In the genomic region with DNA sequence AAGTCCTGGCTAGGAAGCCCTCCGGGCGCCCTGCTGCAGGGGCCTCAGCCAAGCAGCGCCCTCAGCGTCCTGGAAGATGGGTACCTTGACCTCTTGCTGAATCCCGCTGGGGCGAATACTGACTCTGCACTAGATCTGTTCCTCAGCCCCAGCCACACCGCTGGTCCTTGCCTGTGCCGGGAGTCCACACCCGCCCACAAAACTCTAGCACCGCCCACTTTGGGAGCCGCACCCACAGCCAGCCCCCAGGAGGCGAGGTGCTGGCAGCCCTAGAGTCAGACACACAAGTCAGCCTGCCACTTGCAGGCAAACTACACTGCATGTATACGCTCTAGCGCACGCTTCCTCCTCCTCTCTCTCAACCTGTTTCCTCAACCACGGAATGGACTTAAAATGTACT, we compare ENCODE assay signal across 9 mouse cellular contexts. TPM values are rescaled to one million over a fixed set of nuclear protein-coding genes. Genes with fewer than 3 reads are reported as not detected.
DNase-seq lines count a peak whose midpoint lies in the region; ATAC-seq and TF ChIP-seq lines count a peak whose summit lies in the region.
"Had no signal": no experiment of that assay in that cellular context is flagged by ENCODE, and none has a peak within 500 bp of the region (broad histone marks: within the 10 kb centered on the region; RNA-seq: fewer than 3 reads in every experiment).

A gene (minus strand): TSS at position 148 of the 400 bp plus-strand sequence.

- H3K27ac ChIP-seq in heart, adult 2 months = no peak within 1 kb of the TSS
- no peak within 1 kb of the TSS for H3K27ac ChIP-seq in kidney, adult 2 months (ENCODE audit: insufficient read depth, low read depth, low read length)
- H3K27ac ChIP-seq in liver, postnatal 0 days (ENCODE audit: low read depth) = no peak within 1 kb of the TSS
- no peak within 1 kb of the TSS for H3K27ac ChIP-seq in neural tube, embryonic 15.5 days (replicated peaks)

- WGBS in heart, adult 2 months = 16% methylated on average over 16 of the region's 16 CpGs
- whole genome bisulfite sequencing in kidney, adult 2 months = 10% methylated on average over 16 of the region's 16 CpGs
- WGBS in liver, postnatal 0 days (ENCODE audit: insufficient replicate concordance) = 10% methylated on average over 16 of the region's 16 CpGs
- WGBS in neural tube, embryonic 15.5 days = 25% methylated on average over 16 of the region's 16 CpGs

- no peak for TF ChIP-seq CTCF in heart, adult 2 months (IDR thresholded peaks at IDR 0.05)
- no peak for TF ChIP-seq CTCF in kidney, adult 2 months (conservative IDR thresholded peaks at IDR 0.05; ENCODE audit: insufficient read depth, insufficient read length, low read depth, low read length)
- TF ChIP-seq CTCF in liver, postnatal 0 days (IDR thresholded peaks at IDR 0.05; ENCODE audit: low read depth) = no peak

- no peak within 1 kb of the TSS for H3K9ac ChIP-seq in heart, adult 2 months (ENCODE audit: low read depth, low read length)
- H3K9ac ChIP-seq in liver, postnatal 0 days (replicated peaks) = no peak within 1 kb of the TSS
- no peak within 1 kb of the TSS for H3K9ac ChIP-seq in neural tube, embryonic 15.5 days (replicated peaks)

- no peak for TF ChIP-seq POLR2A in heart, adult 2 months (IDR thresholded peaks at IDR 0.05; ENCODE audit: insufficient read depth, low read depth, low read length)
- TF ChIP-seq POLR2A in kidney, adult 2 months (IDR thresholded peaks at IDR 0.05; ENCODE audit: low read depth, low read length) = no peak

- H3K4me1 ChIP-seq in heart, adult 2 months (ENCODE audit: control insufficient read depth, insufficient read depth, low read length) = no peaks in the 10 kb centered on the region
- H3K4me1 ChIP-seq in kidney, adult 2 months (ENCODE audit: control insufficient read depth, insufficient read depth, low read length) = no peaks in the 10 kb centered on the region
- H3K4me1 ChIP-seq in liver, postnatal 0 days (ENCODE audit: insufficient read depth) = peaks cover 4% of the 10 kb centered on the region; the same call in 1 of the 2 replicates
- peaks cover 7% of the 10 kb centered on the region for H3K4me1 ChIP-seq in neural tube, embryonic 15.5 days

- no peak within 1 kb of the TSS for H3K4me3 ChIP-seq in heart, adult 2 months
- H3K4me3 ChIP-seq in kidney, adult 2 months (ENCODE audit: insufficient read depth, low read depth, low read length) = no peak within 1 kb of the TSS
- no peak within 1 kb of the TSS for H3K4me3 ChIP-seq in liver, postnatal 0 days (ENCODE audit: low read depth, low read length)
- no peak within 1 kb of the TSS for H3K4me3 ChIP-seq in neural tube, embryonic 15.5 days (replicated peaks)

- H3K79me2 ChIP-seq in heart, adult 2 months (replicated peaks; ENCODE audit: control insufficient read depth, insufficient read depth, low read length) = no peaks in the 10 kb centered on the region

- no peaks in the 10 kb centered on the region for H3K36me3 ChIP-seq in heart, adult 2 months (ENCODE audit: control insufficient read depth, insufficient read depth, low read length)
- no peaks in the 10 kb centered on the region for H3K36me3 ChIP-seq in kidney, adult 2 months (ENCODE audit: control insufficient read depth, insufficient read depth, low read length)
- no peaks in the 10 kb centered on the region for H3K36me3 ChIP-seq in liver, postnatal 0 days (replicated peaks; ENCODE audit: insufficient read depth, low read length)
- H3K36me3 ChIP-seq in neural tube, embryonic 15.5 days = no peaks in the 10 kb centered on the region

- DNase-seq in ES-CJ7 (ENCODE audit: low read depth, low spot score) = peak; percentile 72
- DNase-seq in c-Kit-positive CD71-positive TER-119-negative erythroid progenitor cells, embryonic 14.5 days (ENCODE audit: low read depth) = peak; percentile 20
- DNase-seq in heart, adult 2 months = peak; percentile 66 to 68
- peak; percentile 66 for DNase-seq in kidney, adult 2 months
- peak; percentile 65 for DNase-seq in liver, postnatal 0 days
- DNase-seq in spleen, postnatal 10 days (ENCODE audit: low spot score in 2 of 2) = no peak
- no peak for DNase-seq in frontal cortex, postnatal 14 days (ENCODE audit: low spot score in 2 of 2)

- intact Hi-C loops in heart, adult 2 months (cut with DNase I) = no loop called here

- no peaks in the 10 kb centered on the region for H3K27me3 ChIP-seq in heart, adult 2 months (ENCODE audit: control insufficient read depth, insufficient read depth, low read length)
- no peaks in the 10 kb centered on the region for H3K27me3 ChIP-seq in kidney, adult 2 months (replicated peaks; ENCODE audit: control insufficient read depth, insufficient read depth, low read length)
- H3K27me3 ChIP-seq in liver, postnatal 0 days (ENCODE audit: insufficient read depth, low read length) = no peaks in the 10 kb centered on the region
- H3K27me3 ChIP-seq in neural tube, embryonic 15.5 days (replicated peaks) = no peaks in the 10 kb centered on the region; the same call in 1 of the 2 replicates

- peak; percentile 59 for ATAC-seq in liver, postnatal 0 days
- no peak for ATAC-seq in neural tube, embryonic 15.5 days (ENCODE audit: low FRiP score)

- no peaks in the 10 kb centered on the region for H3K9me3 ChIP-seq in liver, postnatal 0 days (ENCODE audit: low read length)
- no peaks in the 10 kb centered on the region for H3K9me3 ChIP-seq in neural tube, embryonic 15.5 days (replicated peaks)

- no peak within 1 kb of the TSS for H3K4me2 ChIP-seq in liver, postnatal 0 days (ENCODE audit: low read depth, low read length)
- H3K4me2 ChIP-seq in neural tube, embryonic 15.5 days = peak within 1 kb of the TSS; percentile 27

- no peak for TF ChIP-seq EP300 in heart, adult 2 months (IDR thresholded peaks at IDR 0.05; ENCODE audit: insufficient read depth, low read depth, low read length)
- no peak for TF ChIP-seq EP300 in liver, postnatal 0 days (IDR thresholded peaks at IDR 0.05; ENCODE audit: low read depth)

RNA-seq across cellular contexts. Expression of the gene that starts here (rescaled TPM):
- total RNA-seq in heart, adult 2 months (2021) = under 1 TPM; 0.08 to 0.18 TPM
- 0.80 and 1.1 TPM in 2 replicates for polyA plus RNA-seq in heart, adult 2 months (2012; rRNA removed)
- polyA plus RNA-seq in kidney, adult 2 months (2012; rRNA removed) = 0.03 and 0.06 TPM in 2 replicates
- polyA plus RNA-seq in liver, postnatal 0 days (2015; fragmentation: Nextera tagmentation; extraction: Ambion mirVana) = not detected in 2 replicates
- polyA plus RNA-seq in neural tube, embryonic 15.5 days (2015; fragmentation: Nextera tagmentation; extraction: Ambion mirVana) = 0.17 and 0.42 TPM in 2 replicates
- total RNA-seq: neutrophil, adult 5-6 weeks had no signal

Comparison
In these comparisons a context has a peak if more than half of its experiments do, and no peak if none do; other contexts are left out.
1. Peak in DNase-seq in kidney, adult 2 months; RNA of the gene not detected or under 1 TPM.
2. Peak in DNase-seq and ATAC-seq in liver, postnatal 0 days; RNA of the gene not detected or under 1 TPM.
3. DNase-seq: peak in ES-CJ7 (single experiment), c-Kit-positive CD71-positive TER-119-negative erythroid progenitor cells, embryonic 14.5 days (single experiment) and heart, adult 2 months (2 of 2); none in spleen, postnatal 10 days (0 of 2) and frontal cortex, postnatal 14 days (0 of 2).